Mouse (Mus musculus) left cerebral cortex, postnatal 4 days (tissue): Measurements from ENCODE around the gene Cdhr1. TPM values are rescaled to one million over a fixed set of nuclear protein-coding genes. Genes with fewer than 3 reads are reported as not detected.

Source experiments
- DNase-seq: peaks from one replicate; pipeline ENCODE4 v3.0.0-alpha.2; 2022
- intact Hi-C: fragments of 180-260 bp; cut with DNase I; formaldehyde crosslinking; loops from one replicate; pipeline ENCODE4 v1.15.1; 2025
- total RNA-seq, 2 experiments: library from RNA; stranded (reverse); gene quantifications; 2 replicates each; pipeline ENCODE4 v1.2.3; 2021

Gene Cdhr1
- total RNA-seq, 2 experiments from 2014 or later: 9.4 to 11.5 TPM

GRCm38 (mm10) chr14:37083755-37084154 lies 14.4 kb downstream of the Cdhr1 start:
- DNase-seq: no peak
- intact Hi-C loops: no loop called here

- no peak for DNase-seq
- intact Hi-C loops: no loop called here
Observed at GRCm38 (mm10) chr14:37080724-37081123, 17.4 kb downstream of the Cdhr1 start.

GRCm38 (mm10) chr14:37068516-37068915 lies 29.6 kb downstream of the Cdhr1 start:
- intact Hi-C loops: no loop called here
- DNase-seq: peak; percentile 35

GRCm38 (mm10) chr14:37067629-37068028 lies 30.5 kb downstream of the Cdhr1 start, which contains the start of gene Lrit2:
Lrit2 (plus strand) TSS chr14:37067929.
- intact Hi-C loops: no loop called here

GRCm38 (mm10) chr14:37066636-37067035 lies 31.5 kb downstream of the Cdhr1 start:
- no peak for DNase-seq
- intact Hi-C loops: no loop called here

More at GRCm38 (mm10) chr14:37067629-37068028, 30.5 kb downstream of the Cdhr1 start, which contains the start of gene Lrit2:
- no peak for DNase-seq

GRCm38 (mm10) chr14:37064849-37065248 lies 33.3 kb downstream of the Cdhr1 start:
- no peak for DNase-seq
- intact Hi-C loops: no loop called here

- DNase-seq: no peak
- intact Hi-C loops: no loop called here
Observed at GRCm38 (mm10) chr14:37048914-37049410, 49.2 kb downstream of the Cdhr1 start, which contains the start of gene Rgr. Rgr (minus strand) TSS chr14:37048964.

GRCm38 (mm10) chr14:37034432-37034831 lies 63.7 kb downstream of the Cdhr1 start:
- no peak for DNase-seq
- intact Hi-C loops: no loop called here

GRCm38 (mm10) chr14:37033241-37033640 lies 64.9 kb downstream of the Cdhr1 start:
- DNase-seq: peak; percentile 82
- intact Hi-C loops: loop anchor here (2.0 kb wide), 1 partner anchor 166 kb away; no protein-coding TSS in a partner anchor

- DNase-seq: peak; percentile 73
Observed at GRCm38 (mm10) chr14:37032481-37033104, 65.6 kb downstream of the Cdhr1 start.

GRCm38 (mm10) chr14:37028555-37028954 lies 69.6 kb downstream of the Cdhr1 start:
- intact Hi-C loops: no loop called here
- DNase-seq: peak; percentile 85

More at GRCm38 (mm10) chr14:37032481-37033104, 65.6 kb downstream of the Cdhr1 start:
- intact Hi-C loops: loop anchor here (2.0 kb wide), 1 partner anchor 166 kb away; no protein-coding TSS in a partner anchor

- DNase-seq: no peak
- intact Hi-C loops: no loop called here
Observed at GRCm38 (mm10) chr14:37027951-37028350, 70.2 kb downstream of the Cdhr1 start.

Other genes with a start within 250 kb of the Cdhr1 start
- gene Ccser2, start 129.6 kb downstream of the Cdhr1 start, total RNA-seq: 100 to 1,000 TPM; 123 to 124 TPM
- not detected for gene Rgr, start 49.4 kb downstream of the Cdhr1 start, total RNA-seq
- gene Lrit1, start 43.5 kb downstream of the Cdhr1 start, total RNA-seq: not detected
- not detected for gene Lrit2, start 30.4 kb downstream of the Cdhr1 start, total RNA-seq
- under 1 TPM; 0.54 to 0.72 TPM for gene 2610528A11Rik, start 15.7 kb upstream of the Cdhr1 start, total RNA-seq
- gene Ghitm, start 36.9 kb upstream of the Cdhr1 start, total RNA-seq: 100 to 1,000 TPM; 133 to 139 TPM